Mouse (Mus musculus) urinary bladder, adult 2 months (tissue): Measurements from ENCODE around the gene Blm. TPM values are rescaled to one million over a fixed set of nuclear protein-coding genes. Genes with fewer than 3 reads are reported as not detected.
"Not testable (repeated sequence)": the region's sequence is repeated elsewhere in the genome, so short reads cannot be mapped to it uniquely, and the experiment has no call there.

Experiments
- DNase-seq: peaks from one replicate; pipeline ENCODE4 v3.0.0; 2022; ENCODE audit warnings: low spot score
- polyA plus RNA-seq: library from polyadenylated mRNA; depleted of rRNA; stranded (reverse); fragments of >200 nt; gene quantifications from 2 replicates; pipeline ENCODE4 v1.2.3, GENCODE M21; 2012

Gene Blm
- polyA plus RNA-seq, 1 experiment, result 2.3 TPM

- DNase-seq, result peak; percentile 19
Observed at GRCm38 (mm10) chr7:80534291-80535008, 469 bp downstream of the Blm start.

- no peak for DNase-seq
Observed at GRCm38 (mm10) chr7:80531087-80531486, 3.8 kb downstream of the Blm start.

- no peak for DNase-seq
Observed at GRCm38 (mm10) chr7:80530646-80531045, 4.3 kb downstream of the Blm start.

- no peak for DNase-seq
Observed at GRCm38 (mm10) chr7:80526698-80527097, 8.2 kb downstream of the Blm start.

GRCm38 (mm10) chr7:80512408-80513085, 22.4 kb downstream of the Blm start:
- no peak for DNase-seq

GRCm38 (mm10) chr7:80507697-80508096, 27.2 kb downstream of the Blm start:
- DNase-seq, result not testable (repeated sequence)

GRCm38 (mm10) chr7:80506007-80506406, 28.9 kb downstream of the Blm start:
- DNase-seq, result no peak

- no peak for DNase-seq
Observed at GRCm38 (mm10) chr7:80504920-80505319, 30.0 kb downstream of the Blm start.

- no peak for DNase-seq
Observed at GRCm38 (mm10) chr7:80501006-80501405, 33.9 kb downstream of the Blm start.

- no peak for DNase-seq
Observed at GRCm38 (mm10) chr7:80500099-80500498, 34.8 kb downstream of the Blm start.

GRCm38 (mm10) chr7:80499190-80499962, 35.5 kb downstream of the Blm start:
- no peak for DNase-seq

GRCm38 (mm10) chr7:80496656-80497055, 38.3 kb downstream of the Blm start:
- no peak for DNase-seq

GRCm38 (mm10) chr7:80495210-80495609, 39.7 kb downstream of the Blm start:
- DNase-seq, result no peak

GRCm38 (mm10) chr7:80491995-80492394, 42.9 kb downstream of the Blm start:
- DNase-seq, result no peak

- no peak for DNase-seq
Observed at GRCm38 (mm10) chr7:80491086-80491485, 43.8 kb downstream of the Blm start.

GRCm38 (mm10) chr7:80490351-80490750, 44.6 kb downstream of the Blm start:
- DNase-seq, result no peak

- DNase-seq, result no peak
Observed at GRCm38 (mm10) chr7:80489445-80489844, 45.5 kb downstream of the Blm start.

GRCm38 (mm10) chr7:80487239-80487638, 47.7 kb downstream of the Blm start:
- no peak for DNase-seq

- DNase-seq, result no peak
Observed at GRCm38 (mm10) chr7:80480097-80480496, 54.8 kb downstream of the Blm start.

GRCm38 (mm10) chr7:80473837-80474236, 61.1 kb downstream of the Blm start:
- no peak for DNase-seq

- no peak for DNase-seq
Observed at GRCm38 (mm10) chr7:80468851-80469250, 66.1 kb downstream of the Blm start.

- no peak for DNase-seq
Observed at GRCm38 (mm10) chr7:80467334-80467733, 67.6 kb downstream of the Blm start.

GRCm38 (mm10) chr7:80464831-80465230, 70.1 kb downstream of the Blm start:
- DNase-seq, result no peak
